8 mouse cellular contexts compared by ENCODE assay signal in genomic region chr8:119558603-119559401, GRCm38 (mm10). TPM values are rescaled to one million over a fixed set of nuclear protein-coding genes. Genes with fewer than 3 reads are reported as not detected.
DNase-seq lines count a peak whose midpoint lies in the region; ATAC-seq lines count a peak whose summit lies in the region.

Gene Mbtps1 (minus strand): TSS chr8:119558735.

- H3K27me3 ChIP-seq in megakaryocyte, embryonic 14.5 days (replicated peaks) = no peaks in the 10 kb centered on the region

- ATAC-seq in common myeloid progenitor, adult 5-6 weeks (replicated peaks; ENCODE audit: low read depth, poor library complexity, severe bottlenecking) = peak; percentile 95

- peak within 1 kb of the TSS; percentile 94 for H3K4me3 ChIP-seq in megakaryocyte, embryonic 14.5 days (replicated peaks)

- H3K4me1 ChIP-seq in megakaryocyte, embryonic 14.5 days = peaks cover 55% of the 10 kb centered on the region

- H3K9me3 ChIP-seq in megakaryocyte, embryonic 14.5 days = no peaks in the 10 kb centered on the region

- H3K36me3 ChIP-seq in megakaryocyte, embryonic 14.5 days (replicated peaks; ENCODE audit: low read length) = peaks cover 49% of the 10 kb centered on the region

- DNase-seq in ZHBTc4 (ENCODE audit: low read depth, low spot score) = peak; percentile 100
- peak; percentile 97 for DNase-seq in gastrocnemius, adult 8-10 months (ENCODE audit: low spot score in 2 of 2)
- DNase-seq in hindlimb bud, embryonic 11.5 days (ENCODE audit: extremely low spot score, low read depth, low spot score) = peak; percentile 96
- DNase-seq in left cerebral cortex, adult 8-10 months (ENCODE audit: low spot score in 2 of 2) = peak; percentile 92 to 97
- DNase-seq in right cerebral cortex, postnatal 10 days (ENCODE audit: low spot score in 2 of 2) = peak; percentile 98
- peak; percentile 99 for DNase-seq in urinary bladder, postnatal 25 days (ENCODE audit: low spot score)

RNA-seq across cellular contexts. Expression of gene Mbtps1, which starts in this region (rescaled TPM):
- total RNA-seq in common myeloid progenitor, adult 5-6 weeks (2017) = 43.7 and 50.4 TPM in 2 replicates
- total RNA-seq in gastrocnemius, adult 8-10 months (2022) = 10 to 100 TPM; 18.1 to 24.4 (median 22.5) TPM
- 10 to 100 TPM; 73.0 to 83.3 (median 78.8) TPM for total RNA-seq in left cerebral cortex, adult 8-10 months (2022)
- 27.0 and 63.9 TPM in 2 replicates for polyA plus RNA-seq in megakaryocyte, embryonic 14.5 days (2012; ENCODE audit: insufficient read depth, low replicate concordance)

Comparison
In these comparisons a context has a peak if more than half of its experiments do, and no peak if none do; other contexts are left out.
1. Peak in every context shown above with its lines: DNase-seq, ATAC-seq and H3K4me3 ChIP-seq.